Mouse (Mus musculus): ENCODE data around the gene Psmd9.

GRCm38 (mm10) chr5:123266909-123267308, 97.7 kb downstream of the Psmd9 start:
- TF ChIP-seq CTCF (IDR thresholded peaks at IDR 0.05; ENCODE audit: low read depth, low read length) (no peak), GATA1 (IDR thresholded peaks at IDR 0.05; ENCODE audit: borderline replicate concordance, low read length) (no peak), POLR2AphosphoS5 (IDR thresholded peaks at IDR 0.05; ENCODE audit: insufficient replicate concordance, low read depth, low read length) (no peak)
